In genomic region chr5:146160439-146160838, GRCm38 (mm10) we compare ENCODE assay signal across 19 mouse cellular contexts. TPM values are rescaled to one million over a fixed set of nuclear protein-coding genes. Genes with fewer than 3 reads are reported as not detected.
"Had no signal": no experiment of that assay in that cellular context is flagged by ENCODE, and none has a peak within 500 bp of the region (broad histone marks: within the 10 kb centered on the region; RNA-seq: fewer than 3 reads in every experiment).

TSS of gene Gm5565 (minus strand) at chr5:146160539.

RNA-seq across cellular contexts. Expression of gene Gm5565, which starts in this region (rescaled TPM):
- polyA plus RNA-seq: cortical plate, adult 2 months; embryonic facial prominence, embryonic 10.5 days; embryonic facial prominence, embryonic 11.5 days; embryonic facial prominence, embryonic 12.5 days; embryonic facial prominence, embryonic 13.5 days; embryonic facial prominence, embryonic 14.5 days; embryonic facial prominence, embryonic 15.5 days; erythroblast, embryonic 14.5 days; forebrain, embryonic 10.5 days; forebrain, embryonic 11.5 days; forebrain, embryonic 12.5 days; forebrain, embryonic 13.5 days; forebrain, embryonic 14.5 days; forebrain, embryonic 15.5 days; forebrain, embryonic 16.5 days; forebrain, postnatal 0 days; frontal cortex, adult 2 months; gonadal fat pad, adult 2 months; heart, adult 2 months had no signal
